In the genomic region with DNA sequence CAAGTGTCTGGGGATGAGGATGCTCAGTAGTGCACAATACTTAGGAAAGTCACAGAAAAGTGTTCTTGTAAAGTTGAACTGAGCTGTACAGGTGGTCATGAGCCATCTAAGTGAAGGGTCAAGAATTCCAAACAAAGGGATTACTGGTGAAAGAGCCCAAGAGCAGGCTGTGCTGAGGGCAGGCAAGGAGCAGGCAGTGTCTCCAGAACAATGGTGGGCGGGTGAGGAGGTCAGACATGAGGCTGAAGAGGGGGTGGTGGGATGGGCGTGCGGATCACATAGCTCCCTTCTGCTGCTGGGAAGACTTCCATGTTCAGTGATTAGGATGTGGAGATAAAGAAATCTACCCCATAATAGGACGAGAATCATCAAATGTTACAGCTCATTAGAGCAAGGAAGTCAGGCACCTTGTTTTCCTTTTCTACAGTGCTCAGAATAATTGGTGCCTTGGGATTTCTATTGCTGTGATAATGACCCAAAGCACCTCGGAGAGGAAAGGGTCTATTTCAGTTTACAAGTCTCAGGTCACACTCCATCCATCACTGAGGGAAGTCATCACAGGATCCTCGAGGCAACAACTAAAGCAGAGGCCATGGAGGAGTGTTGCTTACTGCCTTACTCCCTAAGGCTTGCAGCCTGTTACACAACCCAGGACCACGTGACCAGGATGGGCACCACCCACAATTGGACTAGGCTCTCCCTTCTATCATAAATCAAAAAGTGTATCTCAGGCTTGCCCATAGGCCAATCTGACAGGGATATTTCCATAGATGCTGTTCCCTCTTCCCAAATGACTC, we compare ENCODE assay signal across 16 mouse cellular contexts.
"Had no signal": no experiment of that assay in that cellular context is flagged by ENCODE, and none has a peak within 500 bp of the region (broad histone marks: within the 10 kb centered on the region; RNA-seq: fewer than 3 reads in every experiment).

No protein-coding gene starts in this region.

- H3K36me3 ChIP-seq: limb, embryonic 15.5 days; liver, embryonic 12.5 days; midbrain, embryonic 15.5 days; neural tube, embryonic 13.5 days had no signal

- H3K27me3 ChIP-seq: limb, embryonic 15.5 days; liver, embryonic 12.5 days; midbrain, embryonic 15.5 days; neural tube, embryonic 13.5 days had no signal

- H3K4me2 ChIP-seq: limb, embryonic 15.5 days; liver, embryonic 12.5 days; lung, embryonic 14.5 days; midbrain, embryonic 11.5 days; midbrain, embryonic 15.5 days; neural tube, embryonic 13.5 days had no signal

- H3K4me3 ChIP-seq: limb, embryonic 15.5 days; liver, embryonic 12.5 days; midbrain, embryonic 15.5 days; neural tube, embryonic 13.5 days had no signal

- H3K9me3 ChIP-seq: limb, embryonic 15.5 days; liver, embryonic 12.5 days; midbrain, embryonic 15.5 days; neural tube, embryonic 13.5 days had no signal

- H3K27ac ChIP-seq: limb, embryonic 15.5 days; liver, embryonic 12.5 days; midbrain, embryonic 15.5 days; neural tube, embryonic 13.5 days had no signal

- DNase-seq: kidney, postnatal 25 days; layer of hippocampus, adult 9-11 months; layer of hippocampus, postnatal 36 days; lung, embryonic 14.5 days; lung, postnatal 10 days; lung, postnatal 4 days; retina, postnatal 1 day; right cerebral cortex, postnatal 4 days; spleen, adult 18-20 months; thymus, adult 18-20 months; thymus, postnatal 14 days had no signal

- H3K4me1 ChIP-seq: limb, embryonic 15.5 days; liver, embryonic 12.5 days; midbrain, embryonic 15.5 days had no signal

- ATAC-seq: liver, embryonic 12.5 days; midbrain, embryonic 15.5 days had no signal

- H3K9ac ChIP-seq: limb, embryonic 15.5 days; liver, embryonic 12.5 days; lung, embryonic 14.5 days; midbrain, embryonic 15.5 days; neural tube, embryonic 13.5 days had no signal
